Mouse (Mus musculus) embryonic fibroblast, embryonic 13.5 days (primary cell): Measurements from ENCODE around the gene Duoxa1.

Experiments
- CTCF ChIP-seq: IDR thresholded peaks from 2 replicates; pipeline ENCODE4 v1.5.1; 2011; ENCODE audit warnings: mild to moderate bottlenecking, control low read depth, low read length, moderate library complexity, borderline replicate concordance; ENCODE audit not compliant: insufficient read depth
- POLR2A ChIP-seq: IDR thresholded peaks from 2 replicates; pipeline ENCODE4 v1.6.1; 2011; ENCODE audit warnings: low read depth, mild to moderate bottlenecking, control low read depth, low read length, moderate library complexity

DNA sequence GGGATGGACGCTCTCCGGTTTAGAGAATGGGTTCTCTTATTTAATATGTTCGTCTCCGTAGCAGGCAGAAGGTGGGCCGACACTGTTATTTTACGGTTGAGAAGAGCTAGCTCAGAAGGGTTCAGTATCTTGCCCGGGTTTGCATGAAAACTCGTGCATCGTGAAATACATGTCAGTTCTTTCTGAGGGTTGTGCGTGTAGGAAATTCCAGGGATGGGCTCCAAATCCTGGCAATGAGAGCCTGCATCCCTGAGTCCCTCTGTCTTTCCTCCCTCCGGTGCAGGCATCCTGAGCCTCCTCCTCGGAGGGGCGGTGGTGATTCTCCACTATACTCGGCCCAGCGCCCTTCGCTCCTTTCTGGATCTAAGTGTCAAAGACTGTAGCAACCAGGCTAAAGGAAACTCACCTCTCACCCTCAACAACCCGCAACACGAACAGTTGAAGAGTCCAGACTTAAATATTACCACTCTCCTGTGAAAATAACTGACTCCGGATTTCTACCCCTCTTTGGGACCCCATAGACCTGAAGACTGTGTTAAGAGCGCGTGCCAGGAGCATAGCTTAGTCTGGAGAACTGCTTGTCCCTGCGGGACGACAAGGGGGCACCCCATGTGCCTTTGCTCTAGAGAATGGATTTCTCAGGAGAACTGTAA, 11.5 kb downstream of the Duoxa1 start:
- TF ChIP-seq CTCF = no peak
- no peak for TF ChIP-seq POLR2A
